Mouse (Mus musculus): ENCODE measurements around the gene Gm49450.

DNA sequence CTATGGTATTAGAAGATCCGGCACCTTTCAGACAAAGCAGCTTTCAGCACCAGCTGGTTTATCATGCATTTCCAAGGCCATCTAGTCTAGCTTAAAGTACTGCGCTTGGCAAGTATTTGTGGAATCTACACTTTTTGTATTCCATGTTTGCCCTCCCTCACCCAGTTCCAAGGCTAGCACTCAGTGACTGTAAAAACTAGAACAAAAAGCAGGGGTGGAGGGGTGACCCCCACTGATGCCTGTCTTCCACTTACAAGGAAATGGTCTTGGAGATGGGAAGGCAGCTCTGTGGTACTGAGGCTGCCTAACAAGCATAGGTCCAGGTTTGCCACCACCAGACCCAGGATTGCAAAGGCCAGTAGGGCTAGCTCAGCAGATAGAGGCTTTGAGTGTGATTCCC lies 50.8 kb downstream of the Gm49450 start:
- TF ChIP-seq CTCF (IDR thresholded peaks at IDR 0.05), result no peak
- TF ChIP-seq POLR2A (IDR thresholded peaks at IDR 0.05; ENCODE audit: insufficient read depth, low read depth, low read length), result no peak
